Mouse (Mus musculus) thymus, postnatal 14 days (tissue): ENCODE measurements around the gene Jund.

Experiments used
- DNase-seq: peaks from one replicate; pipeline ENCODE4 v3.0.0; 2021

The Jund gene

DNA sequence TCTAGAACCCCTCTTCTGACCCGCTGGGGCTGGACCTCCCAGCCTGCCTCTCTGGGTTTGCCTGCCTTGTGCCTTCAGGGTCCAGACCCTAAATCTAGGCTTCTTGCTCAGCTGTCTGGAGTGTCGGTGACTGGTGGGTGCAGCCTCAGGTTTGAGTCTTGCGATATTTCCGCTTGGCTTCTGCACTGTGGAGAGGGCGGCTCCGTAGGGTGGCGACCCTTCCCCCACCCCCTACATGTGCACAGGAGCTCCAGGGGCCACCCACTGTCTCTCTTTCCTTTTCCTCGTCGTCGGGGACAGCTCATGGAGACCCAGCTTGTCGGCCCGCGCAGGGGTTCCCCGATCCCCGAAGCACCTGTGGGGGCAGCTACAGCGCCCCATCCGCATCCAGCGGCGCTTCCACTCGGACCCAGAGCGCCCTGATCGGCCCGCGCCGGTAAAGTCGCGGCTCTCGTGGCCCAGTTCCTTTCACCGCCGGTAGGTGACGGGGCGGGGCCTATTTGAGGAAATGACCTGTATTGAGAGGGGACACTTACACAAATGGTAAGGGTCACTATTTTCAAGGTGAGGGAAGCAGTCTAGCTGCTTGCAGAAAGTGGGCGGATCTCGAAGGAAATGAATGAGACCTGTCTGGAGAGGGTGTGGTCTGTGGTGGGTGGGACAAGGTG lies 31.2 kb downstream of the Jund start:
- peak; percentile 52 for DNase-seq

DNA sequence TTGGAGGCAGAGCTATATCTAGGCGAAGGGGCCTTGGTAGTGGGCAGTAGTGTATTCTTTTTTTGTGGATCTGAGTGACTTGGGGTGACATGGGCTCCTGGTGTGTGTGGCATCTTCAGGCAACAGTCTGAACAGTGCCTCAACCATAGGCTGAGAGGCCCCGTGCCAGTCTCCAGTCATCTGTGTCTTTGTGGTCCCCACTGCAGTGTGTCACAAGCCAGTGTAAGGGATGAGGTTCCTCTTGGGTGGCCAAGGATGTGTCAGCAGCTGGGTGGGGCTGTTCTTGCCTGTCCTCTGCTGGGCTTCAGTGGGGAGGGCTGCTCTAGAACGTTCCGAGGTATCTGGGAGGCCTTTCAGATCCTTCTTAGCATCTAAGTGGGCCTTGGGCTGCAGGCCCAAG lies 32.2 kb downstream of the Jund start:
- DNase-seq = no peak

DNA sequence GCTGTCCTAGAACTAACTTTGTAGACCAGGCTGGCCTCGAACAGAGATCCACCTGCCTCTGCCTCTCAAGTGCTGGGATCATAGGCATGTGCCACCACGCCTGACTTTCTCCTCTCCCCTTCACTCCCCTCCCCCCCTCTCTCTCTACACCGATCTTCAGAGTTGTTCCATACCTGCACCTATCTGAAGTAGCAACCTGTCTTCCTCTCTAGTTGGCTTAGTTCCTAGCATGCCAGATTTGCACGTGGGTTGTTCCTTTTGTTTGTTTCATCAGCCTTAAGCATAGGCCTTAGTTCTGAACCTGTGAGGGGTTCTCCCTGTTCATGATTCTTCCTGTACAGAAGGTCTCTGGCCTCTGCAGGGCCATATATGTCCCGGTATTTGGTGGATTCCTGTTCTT lies 39.0 kb downstream of the Jund start:
- DNase-seq = no peak

DNA sequence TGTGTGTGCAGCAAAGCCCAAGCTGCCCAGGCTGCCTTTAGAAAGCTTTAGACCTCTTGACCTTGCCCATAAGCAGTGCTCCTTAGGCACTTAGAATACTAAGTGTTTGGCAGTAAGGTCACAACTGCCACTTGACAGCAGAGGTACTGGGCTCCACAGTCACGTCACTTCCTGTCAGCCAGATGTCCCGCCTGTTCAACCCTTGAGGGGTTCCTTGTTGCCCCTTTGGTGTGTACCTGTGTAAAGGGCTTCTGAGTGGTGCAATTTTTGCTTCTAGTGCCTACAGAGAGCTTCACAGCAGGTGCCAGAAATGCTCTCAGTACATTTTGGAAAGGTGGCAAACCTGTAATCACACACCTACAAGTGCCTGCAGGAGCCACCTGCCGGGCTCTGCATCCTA lies 39.5 kb downstream of the Jund start:
- DNase-seq = peak; percentile 40

DNA sequence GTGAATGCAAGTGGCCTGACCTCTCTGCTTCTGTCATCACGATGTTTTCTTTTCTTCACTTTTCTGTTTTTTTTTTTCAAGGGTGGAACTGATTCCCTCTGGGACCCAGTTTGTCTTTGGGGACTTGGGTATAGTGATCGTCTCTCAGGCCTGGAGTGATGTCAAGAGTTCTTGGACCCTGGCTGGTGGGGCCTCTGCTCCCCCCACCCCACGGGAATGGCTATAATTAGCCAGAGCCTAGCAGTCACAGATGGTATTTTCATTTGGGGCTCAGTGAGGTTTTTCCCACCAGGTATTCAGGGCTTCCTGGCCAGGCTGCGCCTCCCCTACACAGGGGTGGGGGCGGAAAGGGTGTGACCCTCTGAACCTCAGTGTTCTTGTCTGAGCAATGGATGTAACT lies 42.9 kb downstream of the Jund start:
- no peak for DNase-seq

DNA sequence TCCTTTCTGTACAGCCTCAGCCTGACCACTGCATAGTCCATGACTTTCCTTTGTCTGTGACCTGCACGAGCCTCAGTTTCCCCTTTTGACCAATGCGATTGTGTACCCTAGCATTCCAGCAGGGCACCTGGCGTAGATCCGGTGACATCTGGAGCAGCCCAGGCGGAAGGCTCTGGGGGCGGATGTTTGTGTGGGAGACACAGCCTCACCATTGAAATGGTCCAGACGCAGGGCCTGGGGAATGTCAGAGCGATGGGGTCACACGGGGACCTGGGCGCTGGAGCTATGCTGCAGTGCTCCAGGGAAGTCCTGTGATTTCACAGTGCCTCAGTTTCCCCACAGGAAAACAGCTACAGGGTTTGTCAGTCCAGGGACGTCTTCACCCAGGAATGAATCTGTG lies 43.4 kb downstream of the Jund start:
- DNase-seq = no peak

DNA sequence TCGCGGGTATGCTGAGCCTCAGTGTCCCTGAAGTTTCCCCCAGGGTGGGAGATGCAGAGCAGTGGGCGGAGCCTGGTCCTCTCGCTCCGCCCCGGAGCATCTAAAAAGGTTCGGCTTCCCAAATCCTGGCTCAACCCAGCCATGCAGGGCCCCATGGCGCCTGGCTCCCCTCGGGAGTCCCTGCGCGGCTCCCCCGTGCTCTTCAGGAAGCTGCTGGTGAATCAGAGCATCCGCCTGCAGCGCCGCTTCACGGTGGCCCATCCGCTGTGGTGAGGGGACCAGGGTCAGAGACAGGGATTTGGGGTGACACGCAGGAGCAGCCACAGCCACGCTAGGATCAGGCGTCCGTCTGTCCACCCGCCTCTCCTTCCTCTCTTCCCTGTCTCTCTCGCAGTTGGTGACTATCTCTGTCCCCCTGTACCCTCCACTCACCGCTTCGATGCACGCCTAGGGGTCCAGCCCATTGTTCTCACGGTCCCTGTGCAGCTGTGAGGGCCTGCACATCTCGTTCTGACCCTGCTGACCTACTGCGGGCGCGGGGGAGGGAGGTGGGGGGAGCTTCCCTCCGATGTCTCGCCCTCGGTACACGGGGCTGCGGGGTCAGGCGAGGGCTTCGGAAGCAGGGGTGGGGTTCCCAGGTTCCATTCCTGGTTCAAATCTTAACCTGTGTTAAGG lies 44.4 kb downstream of the Jund start:
- no peak for DNase-seq

DNA sequence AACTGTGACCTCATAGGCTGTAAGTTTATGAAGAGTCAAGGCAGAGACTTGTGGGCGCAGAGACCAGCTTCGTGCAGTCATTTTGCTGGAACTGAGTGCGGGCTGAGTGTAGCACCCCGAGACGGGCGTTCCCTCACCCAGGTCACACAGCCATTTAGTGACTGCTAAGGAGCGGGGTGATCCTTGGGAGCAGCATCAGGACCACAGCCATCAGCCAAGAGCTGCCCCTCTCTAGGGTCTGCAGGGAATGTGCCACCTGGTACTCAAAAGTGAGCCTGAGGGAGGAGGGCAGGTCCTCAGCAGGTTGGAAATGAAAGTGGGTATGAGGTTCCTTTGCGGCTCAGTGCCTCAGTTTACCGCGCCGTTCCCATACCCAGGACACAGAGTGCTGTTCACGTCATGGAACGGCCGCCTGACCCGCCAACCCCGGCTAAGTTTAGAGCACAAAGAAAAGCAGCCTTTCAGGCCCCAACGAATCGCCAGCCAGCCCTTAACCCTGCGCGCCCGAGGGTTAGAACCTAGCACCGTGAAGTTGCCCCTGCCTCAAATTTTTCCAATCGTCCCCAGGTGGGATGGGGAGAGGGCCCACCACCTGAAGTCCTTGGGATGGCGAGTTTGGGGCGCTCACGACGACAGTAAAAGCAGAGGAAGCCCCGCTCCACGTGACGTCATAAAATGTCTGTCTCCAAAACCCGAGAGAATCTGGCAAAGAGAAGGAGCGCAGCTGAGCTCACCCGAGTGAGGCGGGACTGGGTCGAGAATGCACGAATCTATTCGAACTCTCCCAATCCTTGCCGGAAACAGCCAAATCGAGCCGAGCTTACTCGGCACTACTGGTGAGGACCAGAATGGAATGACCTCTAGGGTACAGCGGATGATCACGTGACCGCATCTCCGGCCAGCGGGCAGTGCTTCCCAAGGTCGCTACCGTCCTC lies 45.2 kb downstream of the Jund start:
- no peak for DNase-seq

DNA sequence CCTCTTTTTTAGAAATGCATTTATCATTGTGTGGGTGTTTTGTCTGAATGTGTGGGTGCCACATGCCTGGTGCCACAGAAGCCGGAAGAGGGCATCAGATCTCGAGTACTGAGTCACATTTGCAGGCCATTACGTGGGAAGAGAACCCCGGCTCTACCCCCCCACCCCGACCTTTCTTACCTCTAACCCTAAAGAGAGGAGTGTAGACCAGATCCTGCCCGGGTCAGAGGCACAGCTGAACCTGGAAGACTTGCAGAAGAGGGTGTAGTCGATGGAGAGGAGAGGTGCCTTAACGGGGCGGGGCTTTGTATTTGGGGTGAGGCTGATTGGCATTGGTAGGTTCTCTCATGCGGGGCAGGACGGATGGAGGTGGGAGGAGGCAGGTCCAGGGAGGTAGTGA lies 46.1 kb downstream of the Jund start:
- DNase-seq = no peak

DNA sequence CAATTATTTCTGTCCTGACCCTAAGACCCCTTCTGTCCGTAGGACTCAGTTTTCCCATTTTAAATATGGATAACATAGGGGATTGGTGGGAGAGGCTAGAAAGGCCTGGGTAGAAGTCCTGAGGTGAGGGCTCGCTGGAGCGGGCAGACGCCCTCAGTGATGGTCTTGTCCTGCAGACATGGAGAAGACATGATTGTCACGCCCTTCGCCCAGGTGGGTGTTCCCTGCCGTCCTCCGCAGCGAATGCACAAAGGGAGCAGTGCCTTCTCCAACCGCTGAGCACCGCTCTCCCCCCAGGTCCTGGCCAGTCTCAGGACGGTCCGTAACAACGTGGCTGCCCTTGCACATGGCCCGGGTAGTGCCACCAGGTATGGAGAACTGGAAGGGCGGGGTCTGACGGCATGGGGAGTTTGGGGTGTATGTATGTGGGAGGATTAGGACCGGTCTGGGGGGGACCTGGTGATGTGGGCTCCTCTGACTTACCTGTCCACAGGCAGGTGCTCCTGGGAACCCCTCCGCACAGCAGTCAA lies 47.0 kb downstream of the Jund start:
- no peak for DNase-seq

DNA sequence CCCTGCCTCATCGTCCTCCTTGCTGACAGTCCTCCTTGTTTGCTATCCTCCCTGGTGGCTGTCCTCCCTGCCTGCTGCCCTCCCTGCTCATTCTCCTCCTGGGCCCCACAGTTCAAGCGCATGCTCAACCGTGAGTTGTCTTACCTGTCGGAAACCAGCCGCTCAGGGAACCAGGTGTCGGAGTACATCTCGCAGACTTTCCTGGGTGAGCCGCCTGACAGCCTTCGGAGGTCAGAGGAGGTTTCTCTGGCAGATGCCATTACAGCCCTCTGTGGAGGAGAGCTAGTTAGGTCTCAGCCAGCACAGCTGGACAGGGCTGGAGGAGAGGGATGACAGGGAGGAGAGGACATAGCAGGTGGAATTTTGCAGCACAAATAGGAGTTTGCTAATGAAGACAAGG lies 47.9 kb downstream of the Jund start:
- DNase-seq = no peak

DNA sequence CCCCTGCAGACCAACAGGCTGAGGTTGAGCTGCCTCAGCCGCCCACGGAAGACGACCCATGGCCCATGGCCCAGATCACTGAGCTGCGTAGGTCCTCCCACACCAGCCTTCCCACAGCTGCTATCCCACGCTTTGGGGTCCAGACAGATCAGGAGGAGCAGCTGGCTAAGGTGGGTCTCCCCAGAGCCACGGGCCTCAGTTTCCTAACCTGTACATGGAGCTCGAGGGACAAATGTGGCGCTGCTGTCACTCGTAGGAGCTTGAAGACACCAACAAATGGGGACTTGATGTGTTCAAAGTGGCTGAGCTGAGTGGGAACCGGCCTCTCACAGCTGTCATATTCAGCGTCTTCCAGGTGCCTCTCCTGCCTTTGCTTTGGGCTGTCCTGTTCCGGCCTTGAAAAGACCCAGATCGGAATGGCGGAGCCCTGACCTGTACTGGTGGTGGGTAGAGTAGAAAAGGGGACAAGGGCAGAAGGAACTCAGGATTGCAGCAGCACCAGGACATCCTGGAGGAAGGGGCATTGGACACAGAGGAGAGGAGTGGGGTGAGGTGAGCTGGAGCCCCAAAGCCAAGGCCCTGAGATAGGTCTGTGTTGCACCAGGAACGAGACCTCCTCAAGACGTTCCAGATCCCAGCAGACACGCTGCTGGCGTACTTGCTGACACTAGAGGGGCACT lies 48.6 kb downstream of the Jund start:
- DNase-seq = no peak

DNA sequence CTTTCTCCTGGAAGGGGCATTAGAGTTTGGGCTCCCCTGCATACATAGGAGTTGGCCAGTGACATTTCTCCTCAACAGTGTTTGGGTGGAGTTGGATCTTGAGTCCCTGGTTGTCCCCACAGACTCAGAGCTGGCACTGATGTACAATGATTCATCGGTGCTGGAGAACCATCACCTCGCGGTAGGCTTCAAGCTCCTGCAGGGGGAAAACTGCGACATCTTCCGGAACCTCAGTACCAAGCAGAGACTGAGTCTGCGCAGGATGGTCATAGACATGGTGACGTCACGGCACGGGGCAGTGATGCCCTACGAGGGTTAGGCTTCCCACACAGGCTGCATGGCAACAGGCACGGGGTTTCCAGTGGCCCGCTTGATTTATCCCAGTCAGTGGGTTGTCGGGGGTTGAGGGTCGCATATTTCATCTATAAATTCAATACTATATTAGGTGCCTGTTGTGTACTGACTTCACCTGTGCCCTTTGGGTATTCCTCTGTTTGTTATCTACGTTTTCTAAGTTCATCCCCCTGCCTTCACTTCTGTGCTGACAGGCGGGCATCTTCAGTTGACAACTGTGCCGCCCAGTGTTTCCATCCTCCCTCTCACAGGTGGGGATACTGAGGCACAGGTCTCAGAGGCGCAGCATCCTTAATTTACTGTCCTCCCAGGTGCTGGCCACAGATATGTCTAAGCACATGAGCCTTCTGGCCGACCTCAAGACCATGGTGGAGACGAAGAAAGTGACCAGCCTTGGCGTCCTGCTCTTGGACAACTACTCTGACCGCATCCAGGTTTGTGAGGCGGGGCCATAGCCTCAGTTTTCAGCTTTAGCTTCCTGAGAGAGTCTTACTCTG lies 49.7 kb downstream of the Jund start:
- DNase-seq = peak; percentile 1

DNA sequence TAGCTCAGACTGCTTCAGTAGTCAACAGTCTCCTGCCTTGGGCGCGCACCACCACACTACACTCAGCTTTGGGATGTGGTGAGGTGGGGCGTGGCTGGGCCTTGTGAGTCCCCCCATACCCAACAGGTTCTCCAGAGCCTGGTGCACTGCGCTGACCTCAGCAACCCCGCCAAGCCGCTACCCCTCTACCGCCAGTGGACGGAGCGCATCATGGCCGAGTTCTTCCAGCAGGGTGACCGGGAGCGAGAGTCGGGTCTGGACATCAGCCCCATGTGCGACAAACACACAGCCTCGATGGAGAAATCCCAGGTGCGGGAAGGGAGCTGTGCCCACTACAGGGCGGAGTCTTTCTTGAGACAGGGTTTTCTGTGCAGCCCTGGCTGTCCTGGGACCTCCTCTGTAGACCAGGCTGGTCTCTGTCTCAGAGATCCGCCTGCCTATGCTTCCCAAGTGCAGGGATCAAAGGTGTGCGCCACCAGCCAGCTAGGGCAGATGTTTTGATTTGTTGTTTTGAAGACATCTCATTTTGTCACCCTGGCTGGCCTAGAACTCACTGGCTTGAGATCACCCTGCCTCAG lies 50.4 kb downstream of the Jund start:
- DNase-seq = peak; percentile 3
